Mouse (Mus musculus): ENCODE measurements around the gene Crhr1.

Gene Crhr1

DNA sequence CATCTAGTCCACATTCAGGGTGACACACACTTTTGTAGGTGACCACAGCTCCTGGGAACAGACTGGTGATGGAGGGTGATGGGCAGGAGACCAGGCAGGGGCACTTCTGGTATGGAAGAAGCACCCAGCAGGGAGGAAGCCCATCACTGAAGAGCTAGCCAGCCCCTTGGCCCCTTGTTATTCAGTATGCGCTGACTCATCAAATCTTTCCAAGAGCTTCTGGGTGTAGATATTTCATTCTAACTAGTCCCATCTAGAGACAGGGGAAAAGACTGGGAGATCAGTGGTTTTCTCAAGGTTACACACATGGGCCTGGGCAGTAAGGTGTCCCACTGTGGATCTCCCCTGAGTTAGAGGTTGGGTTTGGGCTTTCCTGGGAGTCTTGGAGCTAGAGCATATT is 12.3 kb downstream of the Crhr1 start:
- no peak for DNase-seq

DNA sequence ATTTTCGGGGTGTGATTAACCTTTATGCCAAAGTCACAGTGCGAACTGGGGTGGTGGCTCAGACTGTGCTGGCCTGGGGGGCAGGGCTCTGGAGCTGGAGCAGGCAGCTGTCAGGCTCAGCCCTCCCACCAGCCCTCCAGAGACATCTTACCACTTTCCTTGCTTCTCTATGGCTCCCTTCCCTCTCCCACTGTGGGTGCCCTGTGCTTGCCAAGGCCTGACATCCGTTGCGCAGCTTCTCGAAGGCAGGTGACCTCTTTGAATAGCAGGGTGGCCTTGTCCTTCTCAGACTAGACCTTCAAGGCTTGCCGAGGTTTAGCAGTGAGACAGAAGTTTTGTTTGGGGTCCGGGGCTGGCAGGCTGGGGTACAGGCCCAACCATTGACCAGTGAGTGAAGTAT is 16.1 kb downstream of the Crhr1 start:
- no peak for DNase-seq

DNA sequence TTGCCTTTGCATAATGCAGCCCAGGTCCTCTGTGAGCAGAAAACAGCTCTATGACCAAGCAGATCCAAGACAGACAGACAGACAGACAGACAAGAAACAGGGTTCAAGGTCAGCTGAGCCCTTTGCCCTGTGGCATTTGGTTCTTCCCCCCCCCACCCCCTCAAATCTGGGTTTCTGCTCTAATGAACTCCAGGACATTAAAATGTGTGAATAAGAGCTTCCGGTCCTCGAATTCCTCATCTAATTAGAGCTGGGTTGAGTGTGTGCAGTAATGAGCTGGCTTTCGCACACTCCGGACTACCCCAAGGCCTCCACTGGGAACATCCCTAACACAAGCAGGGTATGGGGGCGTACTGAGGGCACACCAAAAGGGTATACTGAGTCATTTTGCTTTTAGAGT is 18.3 kb downstream of the Crhr1 start:
- no peak for DNase-seq

DNA sequence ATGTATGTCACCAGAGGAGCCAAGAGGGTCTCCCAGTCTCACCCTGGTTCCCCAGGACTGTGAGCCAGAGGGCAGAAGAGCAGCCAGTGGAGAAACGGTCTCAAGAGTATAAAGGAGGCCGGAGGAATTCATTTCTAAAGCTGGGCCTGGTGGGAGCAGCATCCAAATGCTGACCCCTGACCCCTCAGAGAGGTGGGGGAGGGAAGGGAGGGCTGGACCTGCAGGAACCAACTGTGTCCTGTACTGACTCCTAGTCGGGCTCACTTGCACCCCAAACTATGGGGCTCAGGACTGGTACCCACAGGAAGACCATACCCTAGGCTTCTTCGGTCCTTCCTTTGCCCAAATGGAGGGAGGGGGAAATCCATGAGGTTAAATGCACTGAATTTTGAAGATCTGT is 21.7 kb downstream of the Crhr1 start:
- DNase-seq = no peak

DNA sequence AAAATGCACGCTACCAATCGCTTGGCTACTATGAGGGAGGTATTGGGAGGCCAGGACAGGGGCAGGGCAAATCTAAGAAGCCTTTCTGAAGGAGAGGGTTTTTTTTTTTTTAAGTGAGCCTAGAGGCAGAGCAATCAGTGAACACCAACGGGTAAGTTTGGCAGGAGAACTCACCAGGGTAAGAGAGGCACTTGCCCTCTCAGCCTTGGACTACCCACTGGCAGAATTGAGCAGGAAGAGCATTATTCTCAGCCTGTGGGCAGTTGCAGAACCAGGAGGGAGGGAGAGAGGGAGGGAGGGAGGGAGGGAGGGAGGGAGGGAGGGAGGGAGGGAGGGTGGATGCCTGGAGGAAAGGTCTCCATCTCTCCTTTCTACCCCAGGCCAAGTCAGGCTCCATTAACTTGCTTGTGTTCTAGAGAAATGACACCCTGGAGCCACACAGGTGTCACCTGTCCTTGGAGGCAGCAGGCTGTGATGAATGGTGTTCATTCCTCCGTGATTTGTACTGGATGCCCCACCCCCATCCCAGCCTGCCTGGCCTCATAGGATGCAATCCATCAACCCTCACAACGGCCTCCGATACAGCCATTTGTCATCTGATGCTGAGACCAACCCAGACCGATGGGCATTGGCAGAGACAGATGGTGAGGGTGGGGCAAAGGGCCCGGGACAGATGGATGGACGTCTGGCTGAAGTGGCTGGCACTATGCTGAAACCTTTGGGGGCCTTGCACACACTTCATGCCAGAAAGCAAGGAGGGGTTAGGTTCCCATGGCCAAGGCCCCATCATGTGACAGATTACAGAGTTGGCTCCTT is 22.4 kb downstream of the Crhr1 start:
- no peak for DNase-seq

DNA sequence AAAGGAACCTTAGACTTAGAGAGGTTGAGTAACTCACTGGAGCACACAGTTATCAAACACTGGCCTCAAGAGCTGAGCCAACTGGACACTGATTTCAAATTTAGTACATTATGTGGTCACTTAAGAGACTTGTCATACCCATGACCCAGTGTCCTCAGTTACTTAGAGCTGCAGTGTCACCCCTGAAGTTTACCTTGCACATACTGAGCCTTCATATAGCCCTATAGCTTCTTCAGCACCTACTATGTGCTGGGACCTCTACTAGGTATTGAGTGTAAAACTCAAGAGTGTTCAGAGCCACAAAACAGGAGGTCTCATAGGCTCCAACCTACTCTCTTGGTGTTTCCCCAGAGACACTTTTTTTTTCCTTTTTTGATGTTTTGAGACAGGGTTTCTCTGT is 23.2 kb downstream of the Crhr1 start:
- no peak for DNase-seq

DNA sequence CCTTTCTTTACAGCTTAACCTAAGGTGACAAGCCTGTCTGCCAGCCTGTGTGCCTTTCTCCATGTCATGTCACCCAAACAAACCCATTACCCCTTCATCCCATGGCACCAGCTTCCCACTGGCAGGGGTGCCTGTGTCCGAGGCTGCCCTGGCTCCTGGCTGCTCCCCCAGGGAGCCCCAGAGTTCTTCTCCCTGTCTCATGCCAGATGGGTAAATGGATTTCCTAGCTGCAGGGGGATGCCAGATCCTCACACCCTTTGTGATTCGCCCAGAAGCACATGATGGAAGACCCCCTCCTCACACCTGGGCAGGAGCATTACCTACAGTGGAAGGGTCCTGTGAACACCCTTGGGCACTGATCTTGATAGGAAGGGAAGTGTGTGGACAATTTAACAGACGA is 23.7 kb downstream of the Crhr1 start:
- no peak for DNase-seq

DNA sequence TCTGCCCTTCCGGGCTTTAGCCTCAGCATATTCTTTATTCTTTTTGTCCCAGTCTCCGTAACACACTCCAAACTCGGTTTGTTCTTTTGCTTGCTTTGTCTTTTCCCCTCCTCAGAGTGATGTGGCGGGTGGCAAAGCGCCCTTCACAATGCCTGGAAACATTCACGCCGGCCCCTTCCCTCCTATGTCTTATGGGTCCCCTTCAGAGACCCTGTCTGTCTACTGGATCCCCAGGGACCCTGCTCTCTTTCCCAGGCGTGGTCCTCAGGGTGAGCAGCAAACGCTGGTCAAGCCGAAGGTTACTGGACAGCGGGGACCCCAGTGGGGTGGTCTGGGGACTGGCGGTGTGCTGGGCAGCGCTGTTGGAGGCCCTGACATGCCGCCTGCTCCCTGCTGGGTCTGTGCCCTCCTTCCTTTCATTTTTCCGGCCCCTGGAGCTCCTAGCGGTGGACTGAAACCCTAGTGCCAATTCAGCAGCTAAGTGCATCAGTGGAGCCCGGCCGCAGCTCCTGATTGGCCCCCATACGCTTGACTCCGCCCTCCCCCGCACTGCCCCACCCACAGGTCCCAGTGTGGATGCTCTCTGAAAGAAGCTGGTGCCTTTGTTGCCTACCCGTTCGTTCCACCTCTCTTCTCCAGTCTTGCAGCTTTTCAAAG is 25.1 kb downstream of the Crhr1 start:
- peak; percentile 17 to 45 for DNase-seq

DNA sequence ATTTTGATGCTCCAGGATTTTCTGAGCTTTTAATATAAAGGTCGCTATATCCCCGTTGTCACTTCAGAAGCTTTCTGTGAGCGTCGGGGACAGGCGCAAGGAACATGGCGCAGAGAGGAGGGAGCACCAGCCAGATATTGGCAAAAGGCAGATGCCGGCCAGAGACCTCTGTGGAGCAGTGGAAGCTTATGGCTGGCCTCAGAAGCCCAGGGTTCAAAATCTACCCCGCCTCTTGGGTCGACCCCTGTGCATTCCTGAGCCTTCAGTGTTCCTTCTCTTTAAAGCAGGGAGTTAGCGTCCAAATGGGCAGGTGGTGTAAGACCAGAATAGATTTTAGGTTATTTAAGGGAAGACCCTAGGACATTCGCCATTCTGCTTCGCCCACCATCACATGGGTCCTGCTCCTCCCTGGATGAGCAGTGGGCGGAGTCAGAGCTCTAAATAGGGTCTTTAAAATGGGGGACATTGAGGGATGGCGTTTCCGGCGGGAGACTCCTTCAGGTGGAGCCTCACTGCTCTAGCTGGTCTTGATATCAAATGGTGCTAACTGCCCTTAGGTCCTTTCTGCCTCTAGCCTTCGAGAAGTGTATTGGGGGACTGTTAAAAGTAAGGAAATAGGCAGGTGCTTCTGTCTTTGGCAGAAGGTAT is 25.7 kb downstream of the Crhr1 start:
- DNase-seq = no peak

DNA sequence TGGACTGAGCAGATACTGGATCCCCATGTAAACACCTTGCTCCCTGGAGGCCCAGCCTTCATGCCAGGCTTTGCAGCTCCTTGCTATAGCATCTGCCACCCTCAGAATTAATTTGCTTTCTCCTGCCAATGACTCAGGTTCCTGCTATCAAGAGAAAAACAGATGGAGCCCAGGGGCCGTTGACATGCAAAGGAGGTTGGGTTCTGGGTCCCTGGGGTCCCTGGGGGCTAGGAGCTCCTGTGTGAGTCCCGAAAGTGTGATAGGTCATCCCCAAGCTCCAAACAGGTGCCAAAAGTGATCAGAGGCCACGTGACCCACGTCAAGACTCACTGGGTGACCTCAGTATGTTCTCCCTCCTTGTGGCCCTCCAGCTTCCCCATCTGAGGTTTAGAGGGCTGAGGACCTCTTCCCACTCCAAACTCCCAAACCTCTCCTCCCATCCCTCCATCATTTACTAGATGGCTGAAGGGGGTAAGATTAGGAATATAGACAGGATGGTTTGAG is 27.2 kb downstream of the Crhr1 start:
- DNase-seq = no peak

DNA sequence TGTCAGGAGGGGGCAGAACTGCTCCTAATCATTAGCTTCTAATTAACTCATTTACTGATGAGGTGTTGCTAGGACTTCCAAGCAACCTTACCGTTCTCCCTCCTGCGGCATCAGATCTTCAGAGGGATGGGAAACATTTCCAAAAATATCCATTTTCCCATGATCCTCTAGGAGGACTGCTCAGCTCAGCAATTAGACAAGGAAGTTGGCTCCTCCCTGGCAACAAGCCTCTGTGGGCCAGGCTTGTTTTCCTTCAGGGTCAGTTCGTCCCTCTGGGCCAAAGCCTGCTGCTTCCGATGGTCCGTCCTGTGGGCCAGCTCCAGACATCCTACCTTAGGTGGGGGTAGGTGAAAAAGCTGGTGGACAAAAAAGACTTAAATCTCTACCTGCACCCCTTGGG is 28.5 kb downstream of the Crhr1 start:
- DNase-seq = no peak

DNA sequence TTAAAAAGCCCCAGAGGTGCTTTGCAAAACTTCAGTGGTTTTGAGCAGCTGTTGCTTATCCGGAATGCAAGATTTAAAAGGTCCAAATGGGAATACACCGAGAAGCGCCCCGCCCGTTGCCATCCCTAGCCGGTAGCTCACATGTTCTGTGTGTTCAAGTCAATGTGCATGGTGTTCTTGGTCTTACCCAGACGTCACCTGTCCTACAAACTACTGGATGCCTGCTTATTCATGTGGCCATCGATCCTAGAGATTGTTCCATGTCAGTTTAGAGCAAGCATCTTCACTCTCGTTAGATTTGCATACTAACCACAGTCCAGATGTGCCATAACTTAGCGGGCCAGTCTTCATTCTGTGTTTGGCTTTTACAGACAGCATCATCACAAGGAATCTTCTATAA is 31.6 kb downstream of the Crhr1 start:
- DNase-seq = no peak

DNA sequence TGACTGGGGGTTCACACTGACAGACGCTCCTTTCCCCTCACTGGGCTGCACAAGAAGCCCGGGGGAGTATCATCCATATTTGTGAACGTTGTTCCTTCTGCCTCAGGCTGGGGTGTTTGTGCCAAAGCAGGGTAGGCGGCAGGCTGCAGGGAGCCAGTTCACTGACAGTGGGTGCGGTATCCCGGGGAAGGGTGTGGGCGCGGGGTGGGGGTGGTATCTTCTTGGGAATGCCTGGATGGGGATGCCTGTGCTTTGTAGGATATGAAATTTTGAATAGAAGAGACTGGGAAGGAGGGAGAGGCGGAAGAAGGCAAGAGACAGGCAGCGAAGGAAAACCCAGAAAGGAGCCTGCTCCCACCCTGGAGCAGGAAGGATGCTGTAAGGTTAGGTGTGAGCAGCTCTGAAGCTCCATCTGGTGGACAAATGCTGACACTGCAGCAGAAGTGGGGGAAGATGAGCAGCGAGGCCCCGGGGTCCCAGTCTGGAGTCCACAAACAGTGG is 38.7 kb downstream of the Crhr1 start:
- DNase-seq = peak; percentile 79 to 81

DNA sequence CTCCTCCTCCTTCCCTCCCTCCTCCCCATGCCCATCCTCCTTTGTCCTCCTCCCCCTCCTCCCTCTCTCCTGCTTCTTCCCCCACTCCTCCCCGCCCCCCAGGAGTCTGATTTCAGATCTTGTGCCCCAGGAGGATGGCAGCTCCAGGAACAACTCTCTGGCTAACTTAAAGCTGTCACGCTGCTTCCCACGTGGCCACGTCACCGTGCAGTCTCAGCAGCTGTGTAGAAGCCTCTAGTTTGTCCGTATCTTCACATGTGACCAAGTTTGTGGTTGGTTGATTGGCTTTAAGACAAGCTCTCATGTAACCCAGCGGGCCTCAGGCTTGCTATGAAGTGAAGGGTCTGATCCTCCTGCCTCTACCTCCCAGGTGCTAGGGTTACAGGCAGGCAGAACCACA is 46.2 kb downstream of the Crhr1 start:
- no peak for DNase-seq

DNA sequence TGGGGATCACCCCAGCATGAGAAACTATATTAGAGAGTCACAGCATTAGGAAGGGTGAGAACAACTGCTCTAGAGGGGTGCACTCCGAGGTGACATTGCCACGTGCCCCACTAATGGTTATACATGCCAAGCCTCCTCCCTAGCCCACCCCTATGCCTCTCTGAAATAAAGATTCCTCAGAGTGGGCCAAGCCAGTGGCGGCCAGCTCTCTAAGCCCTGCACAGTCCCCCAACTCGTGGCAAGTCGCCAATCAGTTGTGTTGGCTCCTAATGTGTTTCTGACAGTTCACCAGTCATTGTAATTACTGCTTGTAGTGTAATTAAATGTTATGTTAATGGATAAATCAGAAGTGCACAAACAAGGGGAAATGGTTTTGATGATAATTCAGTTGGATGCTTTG is 47.1 kb downstream of the Crhr1 start:
- DNase-seq = no peak

DNA sequence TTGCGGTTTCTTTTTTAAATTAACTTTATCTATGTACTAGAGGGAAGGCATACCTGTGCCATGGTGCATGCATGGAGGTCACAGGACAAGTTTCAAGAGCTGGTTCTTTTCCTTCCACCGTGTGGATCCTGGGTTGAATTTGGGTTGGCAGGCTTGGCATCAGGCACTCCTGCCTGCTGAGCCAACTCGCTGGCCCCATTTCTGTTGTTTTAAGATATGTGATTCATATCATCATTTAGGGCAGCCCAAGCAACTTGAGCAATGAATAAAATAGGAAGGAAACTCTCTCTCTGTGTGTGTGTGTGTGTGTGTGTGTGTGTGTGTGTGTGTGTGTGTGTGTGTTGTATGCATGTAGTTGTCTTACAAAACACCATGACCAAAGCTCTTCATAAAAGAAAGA is 49.5 kb downstream of the Crhr1 start:
- no peak for DNase-seq

DNA sequence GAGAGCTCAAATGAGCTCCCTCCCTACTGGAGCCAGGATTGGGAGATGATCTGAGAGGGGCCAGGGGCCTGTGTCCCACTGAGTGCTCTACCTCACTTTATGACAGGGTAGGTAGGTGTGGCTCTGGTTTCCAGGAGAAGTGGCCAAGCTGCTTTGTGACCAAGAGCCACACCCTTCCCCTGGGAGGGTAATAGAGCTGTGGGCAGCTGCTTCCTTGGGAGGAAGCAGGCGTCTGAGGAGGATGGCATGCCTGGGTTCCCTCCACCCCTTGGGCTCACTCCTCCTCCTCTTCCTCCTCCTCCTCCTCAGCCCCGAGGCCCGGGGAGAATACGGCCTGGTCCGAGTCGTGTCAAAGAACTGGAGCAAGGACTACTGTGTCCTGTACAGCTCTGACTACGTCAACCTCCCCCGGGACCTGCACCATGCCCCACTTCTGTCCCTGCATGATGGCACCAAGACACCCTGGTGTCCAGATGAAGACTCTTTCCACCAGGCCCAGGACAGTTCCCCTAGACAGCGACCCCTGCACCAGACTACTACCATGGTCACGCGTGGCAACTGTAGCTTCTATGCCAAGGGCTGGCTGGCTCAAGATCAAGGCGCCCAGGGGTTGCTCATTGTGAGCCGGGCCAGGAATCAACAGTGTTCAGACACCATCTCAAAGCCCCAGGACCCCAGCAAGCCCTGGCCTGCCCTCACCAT is 53.6 kb downstream of the Crhr1 start, which contains the start of gene Sppl2c:
Sppl2c (plus strand) TSS at position 193 of the 702 bp plus-strand sequence.
- no peak for DNase-seq

DNA sequence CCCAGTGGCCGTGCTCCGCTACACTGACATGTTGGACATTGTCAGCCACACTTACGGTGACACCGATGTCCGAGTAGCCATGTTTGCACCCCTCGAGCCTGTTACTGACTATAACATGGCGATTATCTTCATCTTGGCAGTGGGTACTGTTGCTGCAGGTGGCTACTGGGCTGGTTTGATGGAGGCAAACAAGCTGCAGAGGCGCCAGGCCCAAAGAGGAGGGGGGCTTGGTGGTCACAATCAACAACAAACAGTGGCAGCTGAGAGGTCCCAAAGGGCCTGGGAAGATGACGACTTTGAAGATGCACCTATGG is 54.1 kb downstream of the Crhr1 start:
- DNase-seq = no peak

DNA sequence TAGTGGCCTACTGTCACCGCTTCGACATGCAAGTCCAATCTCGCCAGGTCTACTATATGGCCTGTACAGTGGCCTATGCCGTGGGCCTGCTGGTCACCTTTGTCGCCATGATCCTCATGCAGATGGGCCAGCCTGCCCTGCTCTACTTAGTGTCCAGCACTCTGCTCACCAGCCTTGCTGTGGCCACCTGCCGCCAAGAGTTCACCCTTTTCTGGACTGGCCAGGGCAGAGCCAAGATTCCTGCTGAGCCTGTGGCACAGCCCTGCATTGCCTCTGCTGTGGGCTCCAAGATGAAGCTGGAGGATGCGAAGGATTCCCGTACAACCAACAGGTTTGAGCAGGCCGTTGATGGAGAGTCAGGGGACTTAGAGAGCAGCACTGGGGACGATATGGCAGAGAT is 55.1 kb downstream of the Crhr1 start:
- DNase-seq = no peak

DNA sequence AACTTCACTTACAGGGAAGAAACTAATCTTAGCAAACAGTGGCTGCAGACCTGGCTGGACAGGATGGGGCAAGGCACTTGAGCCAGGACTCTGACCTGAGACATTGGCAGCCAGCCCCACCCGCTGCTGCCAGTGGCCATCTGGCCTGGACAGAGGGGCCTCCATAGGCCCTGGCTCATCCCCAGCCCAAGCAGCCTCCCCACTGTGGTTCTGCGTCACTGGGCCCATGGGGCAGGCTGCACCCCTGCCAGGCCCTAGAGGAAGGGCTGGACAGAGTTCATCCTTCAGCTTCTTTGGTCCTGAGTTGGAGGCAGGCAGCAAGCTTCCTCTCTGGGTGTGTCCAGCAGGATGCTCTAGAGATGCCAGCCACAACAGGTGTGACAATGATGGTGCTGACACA is 57.4 kb downstream of the Crhr1 start:
- DNase-seq = no peak

DNA sequence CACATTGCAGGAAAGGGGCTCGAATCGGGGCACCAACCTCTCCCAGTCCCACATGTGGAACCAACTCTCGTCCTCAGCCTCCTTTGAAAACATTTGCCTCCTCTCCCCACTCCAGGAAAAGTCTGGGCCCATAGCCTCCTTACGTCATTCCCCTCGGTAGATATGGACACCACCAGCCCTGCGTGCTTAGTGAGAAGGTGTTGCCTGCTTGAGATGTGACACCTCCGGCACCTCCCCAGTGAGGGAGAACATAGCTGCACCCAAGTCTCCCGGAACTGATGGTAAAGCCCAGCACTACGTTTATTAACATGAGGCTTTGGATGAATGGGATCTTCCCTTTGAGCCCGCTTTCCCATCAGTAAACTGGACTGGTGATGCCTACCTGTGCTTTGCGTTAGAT is 62.7 kb downstream of the Crhr1 start:
- DNase-seq = no peak

DNA sequence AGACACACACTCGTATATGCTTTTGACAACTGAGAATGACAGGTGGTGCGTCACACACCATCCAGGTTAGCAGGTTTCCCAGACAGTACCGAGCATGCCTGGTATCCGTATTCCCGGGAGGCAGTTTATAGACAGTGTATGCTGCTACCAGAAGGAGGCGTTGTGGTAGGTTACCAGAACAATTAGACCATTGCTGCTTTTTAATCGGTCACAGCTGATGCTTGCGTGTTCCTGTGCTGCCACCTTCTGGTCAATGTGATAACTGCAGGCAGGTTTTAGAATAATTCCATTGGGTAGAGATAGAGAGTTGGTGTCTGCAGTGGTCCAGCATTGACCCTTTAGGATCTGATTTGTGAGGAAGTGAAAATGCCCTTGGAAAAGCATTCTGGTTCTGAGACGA is 63.1 kb downstream of the Crhr1 start:
- peak; percentile 87 for DNase-seq

DNA sequence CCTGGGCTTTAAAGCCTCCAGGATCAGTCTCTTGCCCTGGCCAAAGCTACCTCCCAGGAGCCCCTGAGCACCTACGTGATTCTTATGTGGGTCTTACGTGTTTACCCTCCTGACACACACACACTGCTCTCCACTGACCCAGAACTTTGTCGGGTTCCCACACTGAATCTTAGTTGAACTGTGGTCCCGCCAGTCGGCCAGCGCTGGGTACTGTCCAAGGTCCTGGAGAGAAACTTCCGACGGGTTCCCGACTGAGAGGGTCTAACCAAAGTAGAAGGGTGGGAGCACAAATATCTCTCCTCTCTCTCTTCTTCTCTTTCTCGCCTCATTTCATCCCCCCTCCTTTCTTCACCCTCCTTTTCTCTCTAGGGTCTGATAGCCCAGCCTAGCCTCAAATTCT is 65.2 kb downstream of the Crhr1 start:
- peak; percentile 25 to 27 for DNase-seq
